Comparison of ENCODE assay signal across 22 mouse cellular contexts in the genomic region with DNA sequence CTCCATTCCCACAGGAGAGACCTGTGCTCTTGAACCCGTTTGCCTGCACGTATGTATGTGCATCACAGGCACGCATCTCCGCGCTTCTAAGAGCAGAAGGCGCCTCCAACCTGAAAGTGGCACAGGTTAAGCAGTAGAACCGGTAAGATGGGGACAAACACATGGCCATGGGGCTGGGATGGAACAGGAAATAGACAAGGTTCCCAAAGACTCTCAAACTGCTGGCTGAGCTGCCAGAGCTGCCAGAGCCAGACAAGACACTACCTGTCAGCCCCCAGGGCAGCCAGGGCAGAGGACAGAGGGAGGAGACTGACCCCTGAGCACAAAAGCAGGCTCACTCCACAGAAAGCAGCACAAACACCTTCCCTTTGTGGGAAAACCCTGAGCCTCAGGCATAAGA. TPM values are rescaled to one million over a fixed set of nuclear protein-coding genes. Genes with fewer than 3 reads are reported as not detected.
"Had no signal": no experiment of that assay in that cellular context is flagged by ENCODE, and none has a peak within 500 bp of the region (broad histone marks: within the 10 kb centered on the region; RNA-seq: fewer than 3 reads in every experiment).

No protein-coding gene starts in this region.

- DNase-seq: lung, adult 2 months; lung, postnatal 14 days; lung, postnatal 36 days; right cerebral cortex, postnatal 14 days; thymus, adult 2 months; thymus, postnatal 25 days; thymus, postnatal 4 days had no signal

- H3K9me3 ChIP-seq: lung, embryonic 15.5 days; megakaryocyte, embryonic 14.5 days; midbrain, embryonic 13.5 days; midbrain, embryonic 15.5 days; neural tube, embryonic 12.5 days; stomach, embryonic 15.5 days had no signal

- H3K27me3 ChIP-seq: lung, embryonic 15.5 days; megakaryocyte, embryonic 14.5 days; midbrain, embryonic 13.5 days; midbrain, embryonic 15.5 days; neural tube, embryonic 12.5 days; stomach, embryonic 15.5 days had no signal

- H3K9ac ChIP-seq: lung, embryonic 15.5 days; midbrain, embryonic 13.5 days; midbrain, embryonic 15.5 days; neural tube, embryonic 12.5 days; stomach, embryonic 15.5 days had no signal

- H3K4me3 ChIP-seq: lung, embryonic 15.5 days; megakaryocyte, embryonic 14.5 days; midbrain, embryonic 13.5 days; midbrain, embryonic 15.5 days; neural tube, embryonic 12.5 days; stomach, embryonic 15.5 days had no signal

- H3K27ac ChIP-seq: lung, embryonic 15.5 days; macrophage; midbrain, embryonic 13.5 days; midbrain, embryonic 15.5 days; neural tube, embryonic 12.5 days; stomach, embryonic 15.5 days; stomach, postnatal 0 days had no signal

- ATAC-seq: lung, postnatal 0 days; midbrain, embryonic 13.5 days; midbrain, embryonic 15.5 days had no signal

- H3K4me2 ChIP-seq: lung, embryonic 15.5 days; midbrain, embryonic 11.5 days; midbrain, embryonic 13.5 days; midbrain, embryonic 15.5 days; neural tube, embryonic 12.5 days; stomach, embryonic 15.5 days had no signal

RNA-seq across cellular contexts. Expression of gene Zfp853, which starts 16.5 kb away (rescaled TPM):
- total RNA-seq: megakaryocyte progenitor cell, adult 5-6 weeks; monocyte, adult 5-6 weeks; neutrophil, adult 5-6 weeks had no signal
- polyA plus RNA-seq: lung, embryonic 15.5 days; lung, postnatal 0 days; macrophage; neural tube, embryonic 12.5 days; testis, adult 2 months had no signal

RNA-seq across cellular contexts. Expression of gene Grid2ip, which starts 47.2 kb away (rescaled TPM):
- total RNA-seq: megakaryocyte progenitor cell, adult 5-6 weeks; monocyte, adult 5-6 weeks; neutrophil, adult 5-6 weeks had no signal
- polyA plus RNA-seq: lung, postnatal 0 days; macrophage; spleen, adult 2 months had no signal
